Mouse (Mus musculus): ENCODE measurements at regions not wholly inside any gene's neighbourhood (a gene's known extent, or its start where the extent isn't known, plus 50 kb on each side); places are given as distances from the start of the nearest gene placed in this dataset.

- TF ChIP-seq CTCF (conservative IDR thresholded peaks at IDR 0.05; ENCODE audit: low read length) = no peak
- TF ChIP-seq POU5F1 (IDR thresholded peaks at IDR 0.05; ENCODE audit: borderline replicate concordance, low read length) = no peak
- no peak for TF ChIP-seq NANOG (IDR thresholded peaks at IDR 0.05; ENCODE audit: borderline replicate concordance, low read length)
Measured at GRCm38 (mm10) chr15:93167451-93167850, 107.5 kb downstream of the Gxylt1 start.

Measured in E14TG2a.4 (cell line).